Comparison of ENCODE assay signal across 8 mouse cellular contexts in genomic region chr16:44745471-44745865, GRCm38 (mm10). TPM values are rescaled to one million over a fixed set of nuclear protein-coding genes. Genes with fewer than 3 reads are reported as not detected.
DNase-seq lines count a peak whose midpoint lies in the region; ATAC-seq and TF ChIP-seq lines count a peak whose summit lies in the region.

No protein-coding gene starts in this region.

- intact Hi-C loops in heart, adult 2 months (cut with DNase I): loop anchor here (2.0 to 5.0 kb wide), 2 partner anchors 19 to 352 kb away; no protein-coding TSS in a partner anchor

- peak overlapping the region; percentile 97 for H3K27ac ChIP-seq in heart, adult 2 months
- no peak overlapping the region for H3K27ac ChIP-seq in ES-Bruce4 (ENCODE audit: insufficient read depth, low read length)
- H3K27ac ChIP-seq in forebrain, embryonic 11.5 days (ENCODE audit: low read depth, low read length): no peak overlapping the region; the same call in 1 of the 2 replicates
- peak overlapping the region; percentile 67 for H3K27ac ChIP-seq in liver, embryonic 14.5 days

- H3K27me3 ChIP-seq in heart, adult 2 months (ENCODE audit: control insufficient read depth, insufficient read depth, low read length): no peaks in the 10 kb centered on the region
- H3K27me3 ChIP-seq in ES-Bruce4 (ENCODE audit: control insufficient read depth, insufficient read depth, low read length, poor library complexity, severe bottlenecking): no peaks in the 10 kb centered on the region
- no peaks in the 10 kb centered on the region for H3K27me3 ChIP-seq in forebrain, embryonic 11.5 days (ENCODE audit: control insufficient read depth, insufficient read depth, low read length)
- H3K27me3 ChIP-seq in liver, embryonic 14.5 days (ENCODE audit: control insufficient read depth, insufficient read depth, low read length): no peaks in the 10 kb centered on the region

- no peak for DNase-seq in heart, adult 2 months
- no peak for DNase-seq in heart, adult 8-10 months (ENCODE audit: low spot score)
- peak; percentile 55 for DNase-seq in forebrain, embryonic 11.5 days (ENCODE audit: low spot score)
- no peak for DNase-seq in liver, embryonic 14.5 days (ENCODE audit: low read depth in 3 of 3, low spot score in 3 of 3)
- DNase-seq in ovary, adult 18-20 months (ENCODE audit: low spot score): no peak
- DNase-seq in layer of hippocampus, adult 18-20 months (ENCODE audit: low spot score in 2 of 2): no peak
- DNase-seq in cerebellum, adult 8-10 months: no peak

- ATAC-seq in forebrain, embryonic 11.5 days (replicated peaks; ENCODE audit: low FRiP score): peak; percentile 60
- ATAC-seq in liver, embryonic 14.5 days (ENCODE audit: insufficient read depth): peak; percentile 29

- H3K4me3 ChIP-seq in heart, adult 2 months: peak overlapping the region; percentile 81
- H3K4me3 ChIP-seq in ES-Bruce4 (ENCODE audit: low read depth, low read length): peak overlapping the region; percentile 97
- peak overlapping the region; percentile 66 for H3K4me3 ChIP-seq in forebrain, embryonic 11.5 days (ENCODE audit: low read depth, low read length)
- peak overlapping the region; percentile 78 to 91 for H3K4me3 ChIP-seq in liver, embryonic 14.5 days (ENCODE audit: insufficient read depth in 1 of 2, low read depth in 2 of 2, low read length in 2 of 2)

- H3K36me3 ChIP-seq in heart, adult 2 months (ENCODE audit: control insufficient read depth, insufficient read depth, low read length): peaks cover 6% of the 10 kb centered on the region
- no peaks in the 10 kb centered on the region for H3K36me3 ChIP-seq in ES-Bruce4 (ENCODE audit: control insufficient read depth, insufficient read depth, low read length, poor library complexity, severe bottlenecking)
- no peaks in the 10 kb centered on the region; the same call in 1 of the 2 replicates for H3K36me3 ChIP-seq in forebrain, embryonic 11.5 days (ENCODE audit: control insufficient read depth, insufficient read depth, low read length)
- H3K36me3 ChIP-seq in liver, embryonic 14.5 days (replicated peaks; ENCODE audit: control insufficient read depth, insufficient read depth, low read depth): peaks cover 8% of the 10 kb centered on the region; the same call in 1 of the 2 replicates

- WGBS in heart, adult 2 months: 3% methylated on average over 14 of the region's 14 CpGs
- 8% methylated on average over 14 of the region's 14 CpGs for WGBS in forebrain, embryonic 11.5 days
- WGBS in liver, embryonic 14.5 days (ENCODE audit: insufficient replicate concordance): 7% methylated on average over 14 of the region's 14 CpGs

- TF ChIP-seq POLR2A in heart, adult 2 months (IDR thresholded peaks at IDR 0.05; ENCODE audit: insufficient read depth, low read depth, low read length): no peak
- TF ChIP-seq POLR2A in ES-Bruce4 (IDR thresholded peaks at IDR 0.05; ENCODE audit: insufficient read depth, low read length): no peak

- H3K4me2 ChIP-seq in forebrain, embryonic 11.5 days (ENCODE audit: low read depth, low read length, severe bottlenecking): peak overlapping the region; percentile 85
- peak overlapping the region; percentile 91 for H3K4me2 ChIP-seq in liver, embryonic 14.5 days (ENCODE audit: low read depth)

- no peak for TF ChIP-seq CTCF in heart, adult 2 months (IDR thresholded peaks at IDR 0.05)
- TF ChIP-seq CTCF in ES-Bruce4 (IDR thresholded peaks at IDR 0.05; ENCODE audit: low read depth, low read length): no peak
- TF ChIP-seq CTCF in liver, embryonic 14.5 days (IDR thresholded peaks at IDR 0.05; ENCODE audit: low read depth): no peak

- H3K9me3 ChIP-seq in ES-Bruce4 (replicated peaks; ENCODE audit: control insufficient read depth, insufficient read depth, low read length, poor library complexity, severe bottlenecking): no peaks in the 10 kb centered on the region
- H3K9me3 ChIP-seq in forebrain, embryonic 11.5 days (ENCODE audit: control insufficient read depth, low read length): no peaks in the 10 kb centered on the region
- H3K9me3 ChIP-seq in liver, embryonic 14.5 days (ENCODE audit: control insufficient read depth, low read length): no peaks in the 10 kb centered on the region

- H3K9ac ChIP-seq in heart, adult 2 months (ENCODE audit: low read depth, low read length): peak overlapping the region; percentile 81
- peak overlapping the region; percentile 69 for H3K9ac ChIP-seq in ES-Bruce4 (ENCODE audit: low read depth, poor library complexity, severe bottlenecking)
- peak overlapping the region; percentile 77 for H3K9ac ChIP-seq in forebrain, embryonic 11.5 days (ENCODE audit: low read length)
- H3K9ac ChIP-seq in liver, embryonic 14.5 days (replicated peaks): peak overlapping the region; percentile 71

- peaks cover 2% of the 10 kb centered on the region for H3K79me2 ChIP-seq in heart, adult 2 months (replicated peaks; ENCODE audit: control insufficient read depth, insufficient read depth, low read length)

- H3K4me1 ChIP-seq in heart, adult 2 months (ENCODE audit: control insufficient read depth, insufficient read depth, low read length): peaks cover 4% of the 10 kb centered on the region
- no peaks in the 10 kb centered on the region for H3K4me1 ChIP-seq in ES-Bruce4 (ENCODE audit: control insufficient read depth, insufficient read depth, low read length)
- H3K4me1 ChIP-seq in forebrain, embryonic 11.5 days (replicated peaks; ENCODE audit: control insufficient read depth, insufficient read depth, low read length): peaks cover 3% of the 10 kb centered on the region; the same call in 1 of the 2 replicates
- H3K4me1 ChIP-seq in liver, embryonic 14.5 days (replicated peaks; ENCODE audit: control insufficient read depth in 2 of 2, insufficient read depth in 2 of 2, low read length in 1 of 2): peaks cover 8 to 12% of the 10 kb centered on the region in 2 experiments

- no peak for TF ChIP-seq EP300 in heart, adult 2 months (IDR thresholded peaks at IDR 0.05; ENCODE audit: insufficient read depth, low read depth, low read length)
- TF ChIP-seq EP300 in ES-Bruce4 (IDR thresholded peaks at IDR 0.05; ENCODE audit: insufficient read depth, low read depth, low read length): no peak
- no peak for TF ChIP-seq EP300 in liver, embryonic 14.5 days (IDR thresholded peaks at IDR 0.05; ENCODE audit: low read depth)

RNA-seq across cellular contexts. Expression of gene Gtpbp8, which starts 0.7 kb away (rescaled TPM):
- 1 to 10 TPM; 8.1 to 9.9 TPM for total RNA-seq in heart, adult 2 months (2021)
- 3.2 and 4.4 TPM in 2 replicates for polyA plus RNA-seq in heart, adult 2 months (2012; rRNA removed)
- 10 to 100 TPM in 3 of 4 experiments, 1 to 10 TPM in 1; 9.6 to 11.7 (median 10.9) TPM for total RNA-seq in heart, adult 8-10 months (2022)
- polyA plus RNA-seq in ES-Bruce4 (2011; ENCODE audit: insufficient read depth, insufficient read length, low read depth, missing spikeins): 15.3 and 17.3 TPM in 2 replicates
- 29.6 and 34.2 TPM in 2 replicates for polyA plus RNA-seq in forebrain, embryonic 11.5 days (2014; fragmentation: Nextera tagmentation; extraction: Ambion mirVana)
- polyA plus RNA-seq in liver, embryonic 14.5 days (2012; rRNA removed): 2.6 and 4.1 TPM in 2 replicates
- polyA plus RNA-seq in liver, embryonic 14.5 days (2014; fragmentation: Nextera tagmentation; extraction: Ambion mirVana): 16.3 and 20.2 TPM in 2 replicates
- 10 to 100 TPM; 23.3 to 25.9 TPM for total RNA-seq in layer of hippocampus, adult 18-20 months (2021)

RNA-seq across cellular contexts. Expression of gene Cd200r1, which starts 20.1 kb away (rescaled TPM):
- total RNA-seq in heart, adult 2 months (2021): under 1 TPM; 0.32 to 0.42 TPM
- 0.23 and 0.82 TPM in 2 replicates for polyA plus RNA-seq in heart, adult 2 months (2012; rRNA removed)
- total RNA-seq in heart, adult 8-10 months (2022): under 1 TPM in 3 of 4 experiments, not detected in 1; 0.27 to 0.63 (median 0.28) TPM
- not detected in 2 replicates for polyA plus RNA-seq in ES-Bruce4 (2011; ENCODE audit: insufficient read depth, insufficient read length, low read depth, missing spikeins)
- polyA plus RNA-seq in forebrain, embryonic 11.5 days (2014; fragmentation: Nextera tagmentation; extraction: Ambion mirVana): 0.29 and 0.55 TPM in 2 replicates
- 1.2 and 2.1 TPM in 2 replicates for polyA plus RNA-seq in liver, embryonic 14.5 days (2012; rRNA removed)
- polyA plus RNA-seq in liver, embryonic 14.5 days (2014; fragmentation: Nextera tagmentation; extraction: Ambion mirVana): 3.1 and 3.4 TPM in 2 replicates
- total RNA-seq in layer of hippocampus, adult 18-20 months (2021): under 1 TPM; 0.20 to 0.28 TPM

RNA-seq across cellular contexts. Expression of gene Nepro, which starts 21.4 kb away (rescaled TPM):
- total RNA-seq in heart, adult 2 months (2021): 1 to 10 TPM; 4.0 to 4.9 TPM
- polyA plus RNA-seq in heart, adult 2 months (2012; rRNA removed): 1.3 and 2.9 TPM in 2 replicates
- 1 to 10 TPM; 4.1 to 6.4 (median 5.2) TPM for total RNA-seq in heart, adult 8-10 months (2022)
- 28.6 and 32.1 TPM in 2 replicates for polyA plus RNA-seq in ES-Bruce4 (2011; ENCODE audit: insufficient read depth, insufficient read length, low read depth, missing spikeins)
- polyA plus RNA-seq in forebrain, embryonic 11.5 days (2014; fragmentation: Nextera tagmentation; extraction: Ambion mirVana): 11.9 and 13.2 TPM in 2 replicates
- 2.2 and 3.9 TPM in 2 replicates for polyA plus RNA-seq in liver, embryonic 14.5 days (2012; rRNA removed)
- polyA plus RNA-seq in liver, embryonic 14.5 days (2014; fragmentation: Nextera tagmentation; extraction: Ambion mirVana): 2.4 and 2.8 TPM in 2 replicates
- 1 to 10 TPM; 5.5 to 5.8 TPM for total RNA-seq in layer of hippocampus, adult 18-20 months (2021)

Comparison
In these comparisons a context has a peak if more than half of its experiments do, and no peak if none do; other contexts are left out.
1. H3K27ac ChIP-seq: peak in heart, adult 2 months (single experiment) and liver, embryonic 14.5 days (single experiment); none in ES-Bruce4 (single experiment) and forebrain, embryonic 11.5 days (single experiment).
2. Peak in every context shown above with its lines, with median percentiles within 50 percentile points of each other: H3K4me3 ChIP-seq and H3K9ac ChIP-seq.